Mouse (Mus musculus): ENCODE results near the gene Crim1. TPM values are rescaled to one million over a fixed set of nuclear protein-coding genes. Genes with fewer than 3 reads are reported as not detected.
"Not testable (repeated sequence)": the region's sequence is repeated elsewhere in the genome, so short reads cannot be mapped to it uniquely, and the experiment has no call there.

Crim1 gene
- total RNA-seq, 1 experiment: 61.7 TPM

GRCm38 (mm10) chr17:78246634-78247383 lies 46.8 kb downstream of the Crim1 start:
- Histone ChIP-seq H3K9me3 (ENCODE audit: control insufficient read depth, insufficient read depth, low read depth, low read length) (no peaks in the 10 kb centered on the region), H3K27ac (ENCODE audit: insufficient read depth, low read depth, low read length, poor library complexity, severe bottlenecking) (no peak overlapping the region), H3K9ac (ENCODE audit: insufficient read depth, low read depth, low read length, poor library complexity, severe bottlenecking) (no peak overlapping the region), H3K4me1 (ENCODE audit: control insufficient read depth in 2 of 2, insufficient read depth in 2 of 2, low read length in 2 of 2, poor library complexity in 1 of 2) (no peaks in the 10 kb centered on the region), H3K4me3 (ENCODE audit: insufficient read depth in 1 of 2, low read depth in 1 of 2, low read length in 2 of 2, poor library complexity in 1 of 2, severe bottlenecking in 1 of 2) (no peak overlapping the region), H3K36me3 (ENCODE audit: control insufficient read depth, insufficient read depth, low read length, poor library complexity, severe bottlenecking) (no peaks in the 10 kb centered on the region)
- in situ Hi-C loops (cut with MboI; ENCODE audit: low sequenced_read_pairs in 2 of 2, unreplicated experiment in 2 of 2): no loop called here
- DNase-seq (ENCODE audit: low read depth, low spot score): no peak
- TF ChIP-seq MAFK (IDR thresholded peaks at IDR 0.05; ENCODE audit: insufficient read depth, low read depth, low read length): no peak
- TF ChIP-seq ZC3H11A (IDR thresholded peaks at IDR 0.05; ENCODE audit: borderline replicate concordance, low read depth, low read length): no peak
- TF ChIP-seq CHD2 (IDR thresholded peaks at IDR 0.05; ENCODE audit: low read depth, low read length): no peak
- no peak for TF ChIP-seq ZNF384 (IDR thresholded peaks at IDR 0.05; ENCODE audit: low read depth, low read length)
- no peak for TF ChIP-seq HCFC1 (IDR thresholded peaks at IDR 0.05; ENCODE audit: borderline replicate concordance, insufficient read depth, low read length)

- no peak for DNase-seq (ENCODE audit: low read depth, low spot score)
- H3K4me3 ChIP-seq (ENCODE audit: insufficient read depth in 1 of 2, low read depth in 1 of 2, low read length in 2 of 2, poor library complexity in 1 of 2, severe bottlenecking in 1 of 2): no peak overlapping the region
- in situ Hi-C loops (cut with MboI; ENCODE audit: low sequenced_read_pairs in 2 of 2, unreplicated experiment in 2 of 2): no loop called here
- no peaks in the 10 kb centered on the region for H3K36me3 ChIP-seq (ENCODE audit: control insufficient read depth, insufficient read depth, low read length, poor library complexity, severe bottlenecking)
- no peak overlapping the region for H3K9ac ChIP-seq (ENCODE audit: insufficient read depth, low read depth, low read length, poor library complexity, severe bottlenecking)
- no peaks in the 10 kb centered on the region for H3K4me1 ChIP-seq (ENCODE audit: control insufficient read depth in 2 of 2, insufficient read depth in 2 of 2, low read length in 2 of 2, poor library complexity in 1 of 2)
- no peaks in the 10 kb centered on the region for H3K9me3 ChIP-seq (ENCODE audit: control insufficient read depth, insufficient read depth, low read depth, low read length)
- no peak overlapping the region for H3K27ac ChIP-seq (ENCODE audit: insufficient read depth, low read depth, low read length, poor library complexity, severe bottlenecking)
- no peak for TF ChIP-seq HCFC1 (IDR thresholded peaks at IDR 0.05; ENCODE audit: borderline replicate concordance, insufficient read depth, low read length)
Measured at GRCm38 (mm10) chr17:78248197-78248596, 48.1 kb downstream of the Crim1 start.

- in situ Hi-C loops (cut with MboI; ENCODE audit: low sequenced_read_pairs in 2 of 2, unreplicated experiment in 2 of 2): no loop called here
- H3K9me3 ChIP-seq (ENCODE audit: control insufficient read depth, insufficient read depth, low read depth, low read length): no peaks in the 10 kb centered on the region
- H3K36me3 ChIP-seq (ENCODE audit: control insufficient read depth, insufficient read depth, low read length, poor library complexity, severe bottlenecking): no peaks in the 10 kb centered on the region
- no peak overlapping the region for H3K9ac ChIP-seq (ENCODE audit: insufficient read depth, low read depth, low read length, poor library complexity, severe bottlenecking)
- H3K4me3 ChIP-seq (ENCODE audit: insufficient read depth in 1 of 2, low read depth in 1 of 2, low read length in 2 of 2, poor library complexity in 1 of 2, severe bottlenecking in 1 of 2): no peak overlapping the region
- no peaks in the 10 kb centered on the region for H3K4me1 ChIP-seq (ENCODE audit: control insufficient read depth in 2 of 2, insufficient read depth in 2 of 2, low read length in 2 of 2, poor library complexity in 1 of 2)
- DNase-seq (ENCODE audit: low read depth, low spot score): no peak
- no peak for TF ChIP-seq CHD2 (IDR thresholded peaks at IDR 0.05; ENCODE audit: low read depth, low read length)
- no peak for TF ChIP-seq ZNF384 (IDR thresholded peaks at IDR 0.05; ENCODE audit: low read depth, low read length)
- no peak for TF ChIP-seq ZC3H11A (IDR thresholded peaks at IDR 0.05; ENCODE audit: borderline replicate concordance, low read depth, low read length)
- no peak for TF ChIP-seq HCFC1 (IDR thresholded peaks at IDR 0.05; ENCODE audit: borderline replicate concordance, insufficient read depth, low read length)
- TF ChIP-seq MAFK (IDR thresholded peaks at IDR 0.05; ENCODE audit: insufficient read depth, low read depth, low read length): no peak
- no peak overlapping the region for H3K27ac ChIP-seq (ENCODE audit: insufficient read depth, low read depth, low read length, poor library complexity, severe bottlenecking)
Measured at GRCm38 (mm10) chr17:78248943-78249342, 48.9 kb downstream of the Crim1 start.

GRCm38 (mm10) chr17:78250149-78250938 lies 50.3 kb downstream of the Crim1 start:
- no peaks in the 10 kb centered on the region for H3K4me1 ChIP-seq (ENCODE audit: control insufficient read depth in 2 of 2, insufficient read depth in 2 of 2, low read length in 2 of 2, poor library complexity in 1 of 2)
- H3K9ac ChIP-seq (ENCODE audit: insufficient read depth, low read depth, low read length, poor library complexity, severe bottlenecking): no peak overlapping the region
- no peak overlapping the region for H3K4me3 ChIP-seq (ENCODE audit: insufficient read depth in 1 of 2, low read depth in 1 of 2, low read length in 2 of 2, poor library complexity in 1 of 2, severe bottlenecking in 1 of 2)
- in situ Hi-C loops (cut with MboI; ENCODE audit: low sequenced_read_pairs in 2 of 2, unreplicated experiment in 2 of 2): no loop called here
- H3K9me3 ChIP-seq (ENCODE audit: control insufficient read depth, insufficient read depth, low read depth, low read length): no peaks in the 10 kb centered on the region
- no peak for DNase-seq (ENCODE audit: low read depth, low spot score)
- no peaks in the 10 kb centered on the region for H3K36me3 ChIP-seq (ENCODE audit: control insufficient read depth, insufficient read depth, low read length, poor library complexity, severe bottlenecking)
- no peak for TF ChIP-seq ZNF384 (IDR thresholded peaks at IDR 0.05; ENCODE audit: low read depth, low read length)
- no peak for TF ChIP-seq MAFK (IDR thresholded peaks at IDR 0.05; ENCODE audit: insufficient read depth, low read depth, low read length)
- no peak for TF ChIP-seq CHD2 (IDR thresholded peaks at IDR 0.05; ENCODE audit: low read depth, low read length)
- TF ChIP-seq ZC3H11A (IDR thresholded peaks at IDR 0.05; ENCODE audit: borderline replicate concordance, low read depth, low read length): no peak
- TF ChIP-seq HCFC1 (IDR thresholded peaks at IDR 0.05; ENCODE audit: borderline replicate concordance, insufficient read depth, low read length): no peak
- H3K27ac ChIP-seq (ENCODE audit: insufficient read depth, low read depth, low read length, poor library complexity, severe bottlenecking): no peak overlapping the region

- in situ Hi-C loops (cut with MboI; ENCODE audit: low sequenced_read_pairs in 2 of 2, unreplicated experiment in 2 of 2); H3K9me3 ChIP-seq (ENCODE audit: control insufficient read depth, insufficient read depth, low read depth, low read length); H3K27ac ChIP-seq (ENCODE audit: insufficient read depth, low read depth, low read length, poor library complexity, severe bottlenecking); DNase-seq (ENCODE audit: low read depth, low spot score); H3K36me3 ChIP-seq (ENCODE audit: control insufficient read depth, insufficient read depth, low read length, poor library complexity, severe bottlenecking); H3K9ac ChIP-seq (ENCODE audit: insufficient read depth, low read depth, low read length, poor library complexity, severe bottlenecking); H3K4me3 ChIP-seq (ENCODE audit: insufficient read depth in 1 of 2, low read depth in 1 of 2, low read length in 2 of 2, poor library complexity in 1 of 2, severe bottlenecking in 1 of 2); H3K4me1 ChIP-seq (ENCODE audit: control insufficient read depth in 2 of 2, insufficient read depth in 2 of 2, low read length in 2 of 2, poor library complexity in 1 of 2): not testable (repeated sequence)
Measured at GRCm38 (mm10) chr17:78253587-78253986, 53.5 kb downstream of the Crim1 start.
